Comparison of ENCODE assay signal across 15 mouse cellular contexts in the genomic region with DNA sequence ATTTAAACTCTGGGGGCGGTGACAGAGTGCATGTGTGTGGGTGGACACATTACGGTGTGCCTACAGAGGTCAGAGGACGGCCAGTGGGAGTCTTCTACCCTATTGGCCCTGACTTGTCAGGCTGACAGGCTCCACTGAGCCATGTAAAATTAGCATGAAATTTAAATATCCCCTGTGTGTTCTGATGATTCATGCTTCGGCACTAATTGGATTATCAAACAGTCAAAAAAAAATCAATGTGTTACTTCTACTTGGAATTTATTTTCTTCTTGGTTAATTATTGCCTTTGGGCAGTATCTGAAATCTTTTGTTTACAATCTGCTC. TPM values are rescaled to one million over a fixed set of nuclear protein-coding genes. Genes with fewer than 3 reads are reported as not detected.
DNase-seq lines count a peak whose midpoint lies in the region; ATAC-seq and TF ChIP-seq lines count a peak whose summit lies in the region.
"Had no signal": no experiment of that assay in that cellular context is flagged by ENCODE, and none has a peak within 500 bp of the region (broad histone marks: within the 10 kb centered on the region; RNA-seq: fewer than 3 reads in every experiment).

No protein-coding gene starts in this region.

- no peak overlapping the region for H3K4me2 ChIP-seq in liver, postnatal 0 days (ENCODE audit: low read depth, low read length)
- H3K4me2 ChIP-seq in liver, embryonic 11.5 days = no peak overlapping the region
- H3K4me2 ChIP-seq in stomach, postnatal 0 days (replicated peaks; ENCODE audit: low read depth) = no peak overlapping the region
- H3K4me2 ChIP-seq: heart, embryonic 13.5 days; liver, embryonic 13.5 days had no signal

- H3K27ac ChIP-seq in liver, postnatal 0 days (ENCODE audit: low read depth) = no peak overlapping the region
- no peak overlapping the region for H3K27ac ChIP-seq in liver, embryonic 11.5 days (ENCODE audit: low read depth, low read length)
- no peak overlapping the region for H3K27ac ChIP-seq in stomach, postnatal 0 days (replicated peaks)
- H3K27ac ChIP-seq: forebrain, embryonic 10.5 days; heart, embryonic 13.5 days; liver, embryonic 13.5 days; macrophage had no signal

- no peaks in the 10 kb centered on the region for H3K4me1 ChIP-seq in liver, postnatal 0 days (ENCODE audit: insufficient read depth)
- no peaks in the 10 kb centered on the region for H3K4me1 ChIP-seq in liver, embryonic 11.5 days (replicated peaks; ENCODE audit: control insufficient read depth, insufficient read depth, low read length)
- H3K4me1 ChIP-seq in stomach, postnatal 0 days (replicated peaks; ENCODE audit: control insufficient read depth, insufficient read depth) = no peaks in the 10 kb centered on the region

- H3K9me3 ChIP-seq in liver, postnatal 0 days (ENCODE audit: low read length) = no peaks in the 10 kb centered on the region
- H3K9me3 ChIP-seq in liver, embryonic 11.5 days (ENCODE audit: control insufficient read depth, low read length) = no peaks in the 10 kb centered on the region
- no peaks in the 10 kb centered on the region for H3K9me3 ChIP-seq in stomach, postnatal 0 days (ENCODE audit: control insufficient read depth, low read length)
- H3K9me3 ChIP-seq: forebrain, embryonic 10.5 days; heart, embryonic 13.5 days; liver, embryonic 13.5 days had no signal

- TF ChIP-seq EP300 in liver, postnatal 0 days (IDR thresholded peaks at IDR 0.05; ENCODE audit: low read depth) = no peak
- no peak for TF ChIP-seq EP300 in stomach, postnatal 0 days (optimal IDR thresholded peaks at IDR 0.05)

- WGBS in liver, postnatal 0 days (ENCODE audit: insufficient replicate concordance) = 58% methylated on average over 4 of the region's 4 CpGs
- WGBS in liver, embryonic 11.5 days = 76% methylated on average over 4 of the region's 4 CpGs
- WGBS in stomach, postnatal 0 days = 59% methylated on average over 4 of the region's 4 CpGs

- no peak for TF ChIP-seq CTCF in liver, postnatal 0 days (IDR thresholded peaks at IDR 0.05; ENCODE audit: low read depth)
- no peak for TF ChIP-seq CTCF in stomach, postnatal 0 days (IDR thresholded peaks at IDR 0.05; ENCODE audit: low read depth)

- H3K9ac ChIP-seq in liver, postnatal 0 days (replicated peaks) = no peak overlapping the region
- H3K9ac ChIP-seq in liver, embryonic 11.5 days (ENCODE audit: low read depth, low read length) = no peak overlapping the region
- H3K9ac ChIP-seq in stomach, postnatal 0 days (ENCODE audit: low read length) = no peak overlapping the region
- H3K9ac ChIP-seq: heart, embryonic 13.5 days; liver, embryonic 13.5 days had no signal

- peak; percentile 42 for ATAC-seq in liver, postnatal 0 days
- no peak for ATAC-seq in liver, embryonic 11.5 days (replicated peaks; ENCODE audit: low FRiP score)
- ATAC-seq in stomach, postnatal 0 days (ENCODE audit: low FRiP score, low TSS enrichment) = 0 out of 2 replicates have a peak, but pooled peaks have one; percentile 43
- ATAC-seq: inflammation-experienced regulatory T-cells, adult 6 months had no signal

- no peaks in the 10 kb centered on the region for H3K27me3 ChIP-seq in liver, postnatal 0 days (ENCODE audit: insufficient read depth, low read length)
- peaks cover 5% of the 10 kb centered on the region; the same call in 1 of the 2 replicates for H3K27me3 ChIP-seq in liver, embryonic 11.5 days (replicated peaks; ENCODE audit: control insufficient read depth, insufficient read depth, low read length)
- no peaks in the 10 kb centered on the region for H3K27me3 ChIP-seq in stomach, postnatal 0 days (ENCODE audit: control insufficient read depth, insufficient read depth, low read length)

- peak; percentile 42 to 56 for DNase-seq in cerebellum, postnatal 10 days
- no peak for DNase-seq in cerebellum, adult 9-11 months
- DNase-seq in liver, postnatal 0 days = no peak
- DNase-seq in liver, embryonic 11.5 days (ENCODE audit: low spot score) = no peak
- DNase-seq in kidney, postnatal 36 days = peak; percentile 20 to 30
- DNase-seq in stomach, postnatal 0 days (ENCODE audit: low spot score) = no peak
- DNase-seq in urinary bladder, postnatal 25 days (ENCODE audit: low spot score) = no peak
- DNase-seq in adrenal gland, postnatal 14 days = no peak
- DNase-seq: liver, embryonic 13.5 days had no signal

- no peaks in the 10 kb centered on the region for H3K36me3 ChIP-seq in liver, postnatal 0 days (replicated peaks; ENCODE audit: insufficient read depth, low read length)
- H3K36me3 ChIP-seq in liver, embryonic 11.5 days (ENCODE audit: control insufficient read depth, insufficient read depth, low read length) = no peaks in the 10 kb centered on the region
- no peaks in the 10 kb centered on the region for H3K36me3 ChIP-seq in stomach, postnatal 0 days (ENCODE audit: control insufficient read depth, insufficient read depth, low read length)
- H3K36me3 ChIP-seq: forebrain, embryonic 10.5 days; heart, embryonic 13.5 days; liver, embryonic 13.5 days had no signal

- no peak overlapping the region for H3K4me3 ChIP-seq in liver, postnatal 0 days (ENCODE audit: low read depth, low read length)
- H3K4me3 ChIP-seq in liver, embryonic 11.5 days (ENCODE audit: low read depth, low read length) = no peak overlapping the region
- H3K4me3 ChIP-seq in stomach, postnatal 0 days (ENCODE audit: low read depth, low read length) = no peak overlapping the region
- H3K4me3 ChIP-seq: forebrain, embryonic 10.5 days; heart, embryonic 13.5 days; liver, embryonic 13.5 days had no signal

RNA-seq across cellular contexts. Expression of a gene that starts 22.3 kb away (rescaled TPM):
- not detected in 2 replicates for polyA plus RNA-seq in liver, postnatal 0 days (2015; fragmentation: Nextera tagmentation; extraction: Ambion mirVana)
- polyA plus RNA-seq in liver, embryonic 11.5 days (2014; fragmentation: Nextera tagmentation; extraction: Ambion mirVana) = not detected in 2 replicates
- polyA plus RNA-seq in stomach, postnatal 0 days (2015; fragmentation: Nextera tagmentation; extraction: Ambion mirVana) = 8.6 and 10.9 TPM in 2 replicates
- total RNA-seq in adrenal gland, postnatal 14 days (2021) = not detected in 2 replicates
- total RNA-seq: gastrocnemius, postnatal 10 days; neutrophil, adult 5-6 weeks had no signal
- polyA plus RNA-seq: forebrain, embryonic 10.5 days; heart, embryonic 13.5 days; inflammation-experienced regulatory T-cells, adult 6 months; liver, embryonic 13.5 days; macrophage had no signal

RNA-seq across cellular contexts. Expression of a gene that starts 42.8 kb away (rescaled TPM):
- polyA plus RNA-seq in liver, postnatal 0 days (2015; fragmentation: Nextera tagmentation; extraction: Ambion mirVana) = 1.2 and 2.0 TPM in 2 replicates
- polyA plus RNA-seq in liver, embryonic 11.5 days (2014; fragmentation: Nextera tagmentation; extraction: Ambion mirVana) = 5.1 and 7.0 TPM in 2 replicates
- polyA plus RNA-seq in stomach, postnatal 0 days (2015; fragmentation: Nextera tagmentation; extraction: Ambion mirVana) = 162 and 173 TPM in 2 replicates
- total RNA-seq in adrenal gland, postnatal 14 days (2021) = 12.6 and 20.6 TPM in 2 replicates

Comparison
In these comparisons a context has a peak if more than half of its experiments do, and no peak if none do; other contexts are left out.
1. DNase-seq: peak in cerebellum, postnatal 10 days (2 of 2) and kidney, postnatal 36 days (2 of 2); none in cerebellum, adult 9-11 months (single experiment), liver, postnatal 0 days (single experiment), liver, embryonic 11.5 days (single experiment), stomach, postnatal 0 days (single experiment), urinary bladder, postnatal 25 days (single experiment) and adrenal gland, postnatal 14 days (single experiment).
2. RNA of a gene that starts 42.8 kb away (polyA plus RNA-seq): 162 to 173 TPM in stomach, postnatal 0 days; 5.1 to 7.0 TPM in liver, embryonic 11.5 days and 1.2 to 2.0 TPM in liver, postnatal 0 days; every median in the first group is over 10 times any median in the second.